Mouse (Mus musculus) lung, embryonic 16.5 days (tissue): Measurements from ENCODE around the gene Usp21. TPM values are rescaled to one million over a fixed set of nuclear protein-coding genes. Genes with fewer than 3 reads are reported as not detected.
"Not testable (repeated sequence)": the region's sequence is repeated elsewhere in the genome, so short reads cannot be mapped to it uniquely, and the experiment has no call there.

ENCODE experiments used
- ATAC-seq: fragments of 200-750 bp; cut with Nextera tagmentation; 2 replicates; pipeline ENCODE4 v1.8.0; 2017; ENCODE audit warnings: low read depth, mild to moderate bottlenecking, moderate library complexity
- H3K27ac ChIP-seq: fragments of 300-500 bp; sonication (generic); 2 replicates; pipeline ENCODE4 v1.5.1; 2014; ENCODE audit warnings: mild to moderate bottlenecking, control low read depth, low read length
- H3K27me3 ChIP-seq: fragments of 300-500 bp; sonication (generic); 2 replicates; pipeline ENCODE4 v1.6.1; 2014; ENCODE audit warnings: low read depth, low read length, mixed read lengths; ENCODE audit not compliant: control insufficient read depth, insufficient read depth
- H3K36me3 ChIP-seq: fragments of 300-500 bp; sonication (generic); 2 replicates; pipeline ENCODE4 v1.6.1; 2014; ENCODE audit warnings: low read length; ENCODE audit not compliant: control insufficient read depth, insufficient read depth
- H3K4me1 ChIP-seq: fragments of 300-500 bp; sonication (generic); replicated peaks from 2 replicates; pipeline ENCODE4 v1.6.1; 2014; ENCODE audit warnings: low read length, mixed read lengths; ENCODE audit not compliant: control insufficient read depth, insufficient read depth
- H3K4me2 ChIP-seq: fragments of 300-500 bp; sonication (generic); 2 replicates; pipeline ENCODE4 v1.6.1; 2014; ENCODE audit warnings: low read depth, low read length, control low read depth
- H3K4me3 ChIP-seq: fragments of 300-500 bp; sonication (generic); 2 replicates; pipeline ENCODE4 v1.5.1; 2014; ENCODE audit warnings: mild to moderate bottlenecking, low read length, control low read depth
- H3K9ac ChIP-seq: fragments of 300-500 bp; sonication (generic); 2 replicates; pipeline ENCODE4 v1.6.1; 2014; ENCODE audit warnings: low read length, control low read depth
- H3K9me3 ChIP-seq: fragments of 300-500 bp; sonication (generic); 2 replicates; pipeline ENCODE4 v1.6.1; 2016; ENCODE audit warnings: low read length; ENCODE audit not compliant: control insufficient read depth
- WGBS: fragments of 180-500 bp; shearing (Covaris S2); extraction: QIAGEN DNeasy Blood & Tissue Kit; methylation state at CpG from one replicate; pipeline ENCODE4 v1.1.7; 2014; 5-methylcytosine and 5-hydroxymethylcytosine counted together
- polyA plus RNA-seq: library from polyadenylated mRNA; unstranded; fragments of >200 nt; fragmentation: Nextera tagmentation; extraction: Ambion mirVana; gene quantifications from 2 replicates; pipeline ENCODE4 v1.2.1, GENCODE M21; 2015

The Usp21 gene
- 69.8 and 76.0 TPM in 2 replicates for polyA plus RNA-seq

GRCm38 (mm10) chr1:171287136-171288081 lies at the start of gene Usp21:
Gene Usp21 (minus strand): TSS chr1:171287991.
- Histone ChIP-seq H3K27me3 (no peaks in the 10 kb centered on the region), H3K36me3 (peaks cover 18% of the 10 kb centered on the region), H3K4me3 (peak within 1 kb of the TSS; percentile 71), H3K4me2 (peak within 1 kb of the TSS; percentile 78), H3K9me3 (no peaks in the 10 kb centered on the region), H3K27ac (peak within 1 kb of the TSS; percentile 79), H3K4me1 (peaks cover 7% of the 10 kb centered on the region), H3K9ac (peak within 1 kb of the TSS; percentile 90)
- WGBS, result under 1% methylated on average over 49 of the region's 49 CpGs
- ATAC-seq, result peak; percentile 97

- WGBS, result 0% methylated on average over 4 of the region's 4 CpGs
- Histone ChIP-seq H3K9me3 (no peaks in the 10 kb centered on the region), H3K36me3 (no peaks in the 10 kb centered on the region; the same call in 1 of the 2 replicates), H3K27ac (peak overlapping the region; percentile 100), H3K27me3 (no peaks in the 10 kb centered on the region), H3K9ac (peak overlapping the region; percentile 99), H3K4me3 (peak overlapping the region; percentile 91), H3K4me1 (peaks cover 23% of the 10 kb centered on the region), H3K4me2 (peak overlapping the region; percentile 73)
- ATAC-seq, result no peak
Measured at GRCm38 (mm10) chr1:171330216-171330560, 42.4 kb upstream of the Usp21 start.

GRCm38 (mm10) chr1:171329433-171330215 lies 41.8 kb upstream of the Usp21 start:
- peak overlapping the region; percentile 73 for H3K4me2 ChIP-seq
- H3K4me1 ChIP-seq, result peaks cover 23% of the 10 kb centered on the region
- no peaks in the 10 kb centered on the region for H3K9me3 ChIP-seq
- H3K27me3 ChIP-seq, result no peaks in the 10 kb centered on the region
- peak overlapping the region; percentile 91 for H3K4me3 ChIP-seq
- H3K27ac ChIP-seq, result peak overlapping the region; percentile 100
- H3K9ac ChIP-seq, result peak overlapping the region; percentile 99
- WGBS, result under 1% methylated on average over 39 of the region's 61 CpGs
- peak; percentile 95 for ATAC-seq
- H3K36me3 ChIP-seq, result no peaks in the 10 kb centered on the region; the same call in 1 of the 2 replicates

DNA sequence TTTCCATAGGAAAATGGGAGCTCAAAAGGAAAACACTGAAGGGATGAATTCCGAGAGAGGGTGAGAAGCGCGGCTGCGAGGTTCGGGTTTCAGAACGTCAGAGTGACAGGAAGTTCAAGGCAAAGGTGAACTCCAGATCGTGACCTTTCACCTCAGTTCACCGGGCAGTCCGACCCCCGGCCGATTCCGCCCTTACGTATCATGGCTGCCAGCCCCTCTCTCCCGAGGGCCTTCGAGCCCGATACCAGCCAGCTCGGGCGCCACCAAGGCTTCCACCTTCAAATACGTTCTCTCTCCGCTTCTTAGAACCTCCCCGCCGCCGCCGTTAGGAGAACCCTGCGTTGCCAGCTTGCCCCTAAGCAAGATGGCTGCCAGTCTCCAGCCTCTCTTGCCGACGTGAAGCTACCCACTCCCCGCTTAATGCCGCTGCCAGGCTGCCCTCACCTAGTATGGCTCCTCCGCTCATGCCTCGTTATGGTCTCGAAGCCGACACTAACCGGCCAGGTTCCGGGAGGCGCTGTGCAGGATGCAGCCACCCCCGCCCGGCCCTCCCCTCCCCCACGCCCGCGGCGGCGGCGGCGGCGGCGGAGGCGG lies 41.1 kb upstream of the Usp21 start, which contains the start of gene Dedd:
Gene Dedd, plus strand, starts transcription at position 307 of the 594 bp plus-strand sequence.
- Histone ChIP-seq H3K9ac (peak within 1 kb of the TSS; percentile 99), H3K4me2 (peak within 1 kb of the TSS; percentile 73), H3K27ac (peak within 1 kb of the TSS; percentile 100), H3K4me1 (peaks cover 23% of the 10 kb centered on the region), H3K36me3 (no peaks in the 10 kb centered on the region; the same call in 1 of the 2 replicates), H3K9me3 (no peaks in the 10 kb centered on the region), H3K27me3 (no peaks in the 10 kb centered on the region), H3K4me3 (peak within 1 kb of the TSS; percentile 91)
- WGBS, result under 1% methylated on average over 43 of the region's 48 CpGs
- peak; percentile 96 for ATAC-seq

DNA sequence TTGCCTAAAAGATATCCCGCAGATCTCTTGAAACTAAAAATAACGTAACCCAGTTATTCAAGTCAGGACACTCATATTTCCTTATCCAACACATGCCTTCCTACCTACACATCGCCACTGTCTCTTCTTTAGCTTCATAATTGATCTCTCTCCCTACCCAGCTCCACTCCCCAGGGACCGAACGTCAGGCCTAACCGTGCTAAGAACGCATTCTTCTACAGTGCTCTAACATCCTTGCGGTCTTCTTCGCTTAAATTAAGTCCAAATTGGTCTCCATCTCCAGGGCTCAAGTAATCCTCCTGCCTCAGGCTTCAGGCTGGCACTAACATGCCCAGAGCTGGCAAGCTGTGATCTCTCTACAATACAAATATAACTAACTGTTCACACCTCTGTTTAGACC lies 40.5 kb upstream of the Usp21 start:
- no peaks in the 10 kb centered on the region for H3K27me3 ChIP-seq
- peaks cover 23% of the 10 kb centered on the region for H3K4me1 ChIP-seq
- H3K27ac ChIP-seq, result peak overlapping the region; percentile 100
- ATAC-seq, result no peak
- WGBS, result 15% methylated on average over 9 of the region's 9 CpGs
- H3K9ac ChIP-seq, result peak overlapping the region; percentile 99
- H3K36me3 ChIP-seq, result no peaks in the 10 kb centered on the region; the same call in 1 of the 2 replicates
- no peaks in the 10 kb centered on the region for H3K9me3 ChIP-seq
- H3K4me3 ChIP-seq, result peak overlapping the region; percentile 91
- peak overlapping the region; percentile 70 for H3K4me2 ChIP-seq

DNA sequence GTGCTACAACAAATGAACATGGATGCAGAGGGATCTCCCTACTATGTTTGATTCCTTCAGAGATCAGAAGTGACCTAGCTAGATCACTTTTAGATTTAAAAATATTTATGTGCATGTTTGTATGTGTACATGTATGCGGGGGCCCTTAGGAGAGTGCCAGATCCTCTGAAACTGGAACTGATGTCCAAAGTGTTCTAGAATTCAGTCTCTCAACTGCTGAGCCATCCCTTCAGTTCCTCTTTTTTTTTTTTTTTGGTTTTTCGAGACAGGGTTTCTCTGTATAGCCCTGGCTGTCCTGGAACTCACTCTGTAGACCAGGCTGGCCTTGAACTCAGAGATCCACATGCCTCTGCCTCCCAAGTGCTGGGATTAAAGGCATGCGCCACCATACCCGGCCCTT lies 38.8 kb upstream of the Usp21 start:
- not testable (repeated sequence) for ATAC-seq, H3K4me2 ChIP-seq, H3K27me3 ChIP-seq, H3K36me3 ChIP-seq, H3K27ac ChIP-seq, H3K9me3 ChIP-seq, H3K9ac ChIP-seq, H3K4me3 ChIP-seq
- 74% methylated on average over 4 of the region's 4 CpGs for WGBS
- peaks cover 23% of the 10 kb centered on the region for H3K4me1 ChIP-seq

GRCm38 (mm10) chr1:171325571-171325970 lies 37.8 kb upstream of the Usp21 start:
- no peak for ATAC-seq
- Histone ChIP-seq H3K4me2 (no peak overlapping the region), H3K4me3 (no peak overlapping the region), H3K36me3 (no peaks in the 10 kb centered on the region), H3K4me1 (peaks cover 13% of the 10 kb centered on the region), H3K9me3 (no peaks in the 10 kb centered on the region), H3K27ac (no peak overlapping the region), H3K27me3 (no peaks in the 10 kb centered on the region), H3K9ac (no peak overlapping the region)
- WGBS, result 79% methylated on average over 2 of the region's 2 CpGs

DNA sequence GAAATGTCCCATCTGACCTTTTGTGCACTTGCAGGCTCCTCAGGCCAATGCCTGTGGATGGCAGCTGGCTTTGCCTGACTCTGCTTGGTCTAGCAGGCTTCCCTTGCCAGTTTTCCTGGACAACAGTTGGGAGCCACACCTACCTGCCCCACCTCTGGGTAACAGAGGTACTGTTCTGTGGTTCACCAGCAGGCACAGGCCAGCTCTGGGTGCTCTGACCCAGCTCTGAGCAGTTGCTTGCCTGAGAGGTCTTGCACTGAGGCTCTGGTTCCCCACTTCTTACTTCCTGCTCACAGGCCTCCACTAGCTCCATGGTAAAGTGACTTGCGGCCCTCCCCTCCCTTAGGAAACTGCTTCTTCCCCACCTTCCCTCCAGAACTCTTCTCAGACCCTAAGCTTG lies 34.2 kb upstream of the Usp21 start:
- H3K9ac ChIP-seq, result no peak overlapping the region
- 90% methylated on average over 1 of the region's 1 CpGs for WGBS
- no peak overlapping the region for H3K27ac ChIP-seq
- no peak for ATAC-seq
- no peaks in the 10 kb centered on the region for H3K36me3 ChIP-seq
- H3K4me3 ChIP-seq, result no peak overlapping the region
- H3K27me3 ChIP-seq, result no peaks in the 10 kb centered on the region
- no peaks in the 10 kb centered on the region for H3K9me3 ChIP-seq
- H3K4me2 ChIP-seq, result no peak overlapping the region
- H3K4me1 ChIP-seq, result peaks cover 2% of the 10 kb centered on the region; the same call in 1 of the 2 replicates
